Comparison of ENCODE assay signal across 29 mouse cellular contexts in genomic region chr4:56991951-56992350, GRCm38 (mm10). TPM values are rescaled to one million over a fixed set of nuclear protein-coding genes. Genes with fewer than 3 reads are reported as not detected.
A peak's percentile ranks its signal among the peaks of the same experiment; 100 is the strongest.
DNase-seq lines count a peak whose midpoint lies in the region; ATAC-seq and TF ChIP-seq lines count a peak whose summit lies in the region.
"Had no signal": no experiment of that assay in that cellular context is flagged by ENCODE, and none has a peak within 500 bp of the region (broad histone marks: within the 10 kb centered on the region; RNA-seq: fewer than 3 reads in every experiment).

No protein-coding gene starts in this region.

- H3K9me3 ChIP-seq in lung, embryonic 14.5 days (ENCODE audit: low read depth, low read length) = 0 out of 2 replicates have a peak, but pooled peaks cover 5% of the 10 kb centered on the region
- H3K9me3 ChIP-seq in lung, postnatal 0 days (ENCODE audit: low read length) = no peaks in the 10 kb centered on the region
- H3K9me3 ChIP-seq: embryonic facial prominence, embryonic 15.5 days; forebrain, embryonic 12.5 days had no signal

- 0 out of 2 replicates have a peak, but pooled peaks have one; percentile 48 for ATAC-seq in lung, embryonic 14.5 days (ENCODE audit: insufficient read depth)
- peak; percentile 68 for ATAC-seq in lung, postnatal 0 days
- ATAC-seq: activated CD4-positive, CD25-positive, alpha-beta regulatory T cell, adult 4 months; CD4-positive, CD25-positive, alpha-beta regulatory T cell, adult 4 months; forebrain, embryonic 14.5 days; forebrain, embryonic 16.5 days; Patski had no signal

- H3K27me3 ChIP-seq in lung, embryonic 14.5 days (ENCODE audit: insufficient read depth, low read length) = peaks cover 32% of the 10 kb centered on the region
- peaks cover 20% of the 10 kb centered on the region; the same call in 1 of the 2 replicates for H3K27me3 ChIP-seq in lung, postnatal 0 days (replicated peaks; ENCODE audit: insufficient read depth, low read length)
- H3K27me3 ChIP-seq: CH12.LX had no signal

- H3K4me1 ChIP-seq in lung, embryonic 14.5 days (ENCODE audit: insufficient read depth) = no peaks in the 10 kb centered on the region
- no peaks in the 10 kb centered on the region for H3K4me1 ChIP-seq in lung, postnatal 0 days (ENCODE audit: insufficient read depth, low read depth, low read length)
- no peaks in the 10 kb centered on the region for H3K4me1 ChIP-seq in lung, adult 2 months (ENCODE audit: control insufficient read depth, insufficient read depth, low read length)

- 36% methylated on average over 2 of the region's 2 CpGs for WGBS in lung, embryonic 14.5 days
- WGBS in lung, postnatal 0 days = 43% methylated on average over 2 of the region's 2 CpGs
- WGBS in lung, adult 2 months = 67% methylated on average over 2 of the region's 2 CpGs

- peak; percentile 78 for TF ChIP-seq EP300 in lung, postnatal 0 days (IDR thresholded peaks at IDR 0.05)

- H3K9ac ChIP-seq in lung, embryonic 14.5 days = no peak overlapping the region
- H3K9ac ChIP-seq in lung, postnatal 0 days (replicated peaks; ENCODE audit: low read depth) = no peak overlapping the region
- H3K9ac ChIP-seq: embryonic facial prominence, embryonic 13.5 days; embryonic facial prominence, embryonic 15.5 days; forebrain, embryonic 12.5 days had no signal

- TF ChIP-seq CTCF in lung, embryonic 14.5 days (IDR thresholded peaks at IDR 0.05; ENCODE audit: low read depth) = no peak
- TF ChIP-seq CTCF in lung, postnatal 0 days (IDR thresholded peaks at IDR 0.05) = no peak
- TF ChIP-seq CTCF in lung, adult 2 months (IDR thresholded peaks at IDR 0.05; ENCODE audit: insufficient read depth, low read length) = no peak

- H3K4me2 ChIP-seq in lung, embryonic 14.5 days = no peak overlapping the region
- H3K4me2 ChIP-seq in lung, postnatal 0 days (replicated peaks; ENCODE audit: low read depth, low read length) = no peak overlapping the region
- H3K4me2 ChIP-seq: embryonic facial prominence, embryonic 13.5 days; embryonic facial prominence, embryonic 15.5 days; forebrain, embryonic 12.5 days had no signal

- no peak overlapping the region for H3K4me3 ChIP-seq in lung, embryonic 14.5 days (ENCODE audit: low read depth, low read length)
- no peak overlapping the region for H3K4me3 ChIP-seq in lung, postnatal 0 days (ENCODE audit: low read depth, low read length)
- H3K4me3 ChIP-seq in lung, adult 2 months (replicated peaks; ENCODE audit: extremely low read depth, low read depth, low read length) = no peak overlapping the region
- H3K4me3 ChIP-seq: embryonic facial prominence, embryonic 13.5 days; embryonic facial prominence, embryonic 15.5 days; erythroblast, embryonic 14.5 days; forebrain, embryonic 10.5 days; forebrain, embryonic 12.5 days had no signal

- H3K27ac ChIP-seq in lung, embryonic 14.5 days (ENCODE audit: low read depth) = no peak overlapping the region
- H3K27ac ChIP-seq in lung, postnatal 0 days (ENCODE audit: low read length) = no peak overlapping the region
- H3K27ac ChIP-seq: embryonic facial prominence, embryonic 13.5 days; embryonic facial prominence, embryonic 15.5 days; forebrain, embryonic 10.5 days; forebrain, embryonic 12.5 days had no signal

- no peaks in the 10 kb centered on the region for H3K36me3 ChIP-seq in lung, embryonic 14.5 days (ENCODE audit: insufficient read depth)
- no peaks in the 10 kb centered on the region for H3K36me3 ChIP-seq in lung, postnatal 0 days (ENCODE audit: insufficient read depth, low read length)
- H3K36me3 ChIP-seq: embryonic facial prominence, embryonic 13.5 days; embryonic facial prominence, embryonic 15.5 days; forebrain, embryonic 10.5 days; forebrain, embryonic 12.5 days; G1E had no signal

- no peak for TF ChIP-seq POLR2A in lung, adult 2 months (IDR thresholded peaks at IDR 0.05; ENCODE audit: borderline replicate concordance, extremely low read depth, low read depth, low read length)

- peak; percentile 80 for DNase-seq in lung, embryonic 14.5 days
- DNase-seq in lung, postnatal 14 days = no peak
- peak; percentile 62 for DNase-seq in lung, postnatal 0 days (ENCODE audit: low spot score)
- no peak for DNase-seq in lung, adult 2 months
- DNase-seq in brain, adult 2 months (ENCODE audit: low read depth, low spot score) = peak; percentile 47
- peak; percentile 21 for DNase-seq in lung, postnatal 25 days (ENCODE audit: low spot score)
- DNase-seq in layer of hippocampus, postnatal 36 days = no peak
- DNase-seq in cerebellum, adult 9-10 months = no peak
- DNase-seq: adrenal gland, adult 8-10 months; adrenal gland, postnatal 14 days; adrenal gland, postnatal 36 days; B cell, adult 2 months; cerebellum, adult 11 months; cerebellum, adult 18-20 months; cerebellum, adult 8-10 months; cerebellum, postnatal 10 days; cerebellum, postnatal 25 days had no signal

RNA-seq across cellular contexts. Expression of gene Frrs1l, which starts 1.8 kb away (rescaled TPM):
- 1.7 and 2.1 TPM in 2 replicates for polyA plus RNA-seq in lung, embryonic 14.5 days (2014; fragmentation: Nextera tagmentation; extraction: Ambion mirVana)
- 0.91 and 1.7 TPM in 2 replicates for polyA plus RNA-seq in lung, postnatal 0 days (2015; fragmentation: Nextera tagmentation; extraction: Ambion mirVana)
- 0.01 and 0.04 TPM in 2 replicates for polyA plus RNA-seq in lung, adult 2 months (2012; rRNA removed)
- 100 to 1,000 TPM; 227 TPM for total RNA-seq in layer of hippocampus, postnatal 36 days (2021)
- total RNA-seq: CH12.LX had no signal
- polyA plus RNA-seq: CD4-positive, CD25-positive, alpha-beta regulatory T cell, adult 4 months; erythroblast, embryonic 14.5 days; G1E; Patski had no signal

RNA-seq across cellular contexts. Expression of gene Tmem245, which starts 44.7 kb away (rescaled TPM):
- polyA plus RNA-seq in lung, embryonic 14.5 days (2014; fragmentation: Nextera tagmentation; extraction: Ambion mirVana) = 11.7 and 12.9 TPM in 2 replicates
- polyA plus RNA-seq in lung, postnatal 0 days (2015; fragmentation: Nextera tagmentation; extraction: Ambion mirVana) = 12.6 and 16.7 TPM in 2 replicates
- polyA plus RNA-seq in lung, adult 2 months (2012; rRNA removed) = 15.4 and 20.5 TPM in 2 replicates
- 10 to 100 TPM; 34.2 to 34.8 TPM for total RNA-seq in layer of hippocampus, postnatal 36 days (2021)

Comparison
In these comparisons a context has a peak if more than half of its experiments do, and no peak if none do; other contexts are left out.
1. DNase-seq: peak in lung, embryonic 14.5 days (single experiment), lung, postnatal 0 days (single experiment), brain, adult 2 months (single experiment) and lung, postnatal 25 days (single experiment); none in lung, postnatal 14 days (single experiment), lung, adult 2 months (single experiment), layer of hippocampus, postnatal 36 days (0 of 2) and cerebellum, adult 9-10 months (single experiment).